Mouse (Mus musculus) embryonic facial prominence, embryonic 11.5 days (tissue): ENCODE results near the gene Prss58. TPM values are rescaled to one million over a fixed set of nuclear protein-coding genes. Genes with fewer than 3 reads are reported as not detected.

Source experiments
- ATAC-seq: fragments of 200-750 bp; cut with Nextera tagmentation; replicated peaks from 2 replicates; pipeline ENCODE4 v1.8.0; 2017; ENCODE audit warnings: low read depth; ENCODE audit not compliant: insufficient number of reproducible peaks, low FRiP score, low TSS enrichment
- DNase-seq: peaks from one replicate; pipeline ENCODE4 v3.0.0-alpha.2; 2015; ENCODE audit warnings: low spot score
- H3K27ac ChIP-seq: fragments of 300-500 bp; sonication (generic); replicated peaks from 2 replicates; pipeline ENCODE4 v1.5.1; 2014; ENCODE audit warnings: mild to moderate bottlenecking, low read depth, low read length, control low read depth
- H3K27me3 ChIP-seq: fragments of 300-500 bp; sonication (generic); 2 replicates; pipeline ENCODE4 v1.6.1; 2014; ENCODE audit warnings: mild to moderate bottlenecking, low read length, moderate library complexity, mixed read lengths; ENCODE audit not compliant: control insufficient read depth, insufficient read depth
- H3K36me3 ChIP-seq: fragments of 300-500 bp; sonication (generic); replicated peaks from 2 replicates; pipeline ENCODE4 v1.6.1; 2014; ENCODE audit warnings: low read depth, mild to moderate bottlenecking, low read length, moderate library complexity, mixed read lengths; ENCODE audit not compliant: control insufficient read depth, insufficient read depth
- H3K4me1 ChIP-seq: fragments of 300-500 bp; sonication (generic); 2 replicates; pipeline ENCODE4 v1.6.1; 2014; ENCODE audit warnings: low read length, mixed read lengths; ENCODE audit not compliant: control insufficient read depth, insufficient read depth
- H3K4me2 ChIP-seq: fragments of 300-500 bp; sonication (generic); 2 replicates; pipeline ENCODE4 v1.6.1; 2014; ENCODE audit warnings: low read depth, mild to moderate bottlenecking, control low read depth, low read length, moderate library complexity
- H3K4me3 ChIP-seq: fragments of 300-500 bp; sonication (generic); 2 replicates; pipeline ENCODE4 v1.5.1; 2014; ENCODE audit warnings: low read depth, low read length, control low read depth
- H3K9ac ChIP-seq: fragments of 300-500 bp; sonication (generic); replicated peaks from 2 replicates; pipeline ENCODE4 v1.6.1; 2014; ENCODE audit warnings: mild to moderate bottlenecking, control low read depth, low read length
- H3K9me3 ChIP-seq: fragments of 300-500 bp; sonication (generic); replicated peaks from 2 replicates; pipeline ENCODE4 v1.6.1; 2016; ENCODE audit warnings: mild to moderate bottlenecking, low read length, inconsistent platforms, mixed read lengths; ENCODE audit not compliant: control insufficient read depth
- polyA plus RNA-seq: library from polyadenylated mRNA; unstranded; fragments of >200 nt; fragmentation: Nextera tagmentation; extraction: Ambion mirVana; gene quantifications from 2 replicates; pipeline ENCODE4 v1.2.1, GENCODE M21; 2014

Gene Prss58
- polyA plus RNA-seq, 1 experiment from 2014 or later: not detected

DNA sequence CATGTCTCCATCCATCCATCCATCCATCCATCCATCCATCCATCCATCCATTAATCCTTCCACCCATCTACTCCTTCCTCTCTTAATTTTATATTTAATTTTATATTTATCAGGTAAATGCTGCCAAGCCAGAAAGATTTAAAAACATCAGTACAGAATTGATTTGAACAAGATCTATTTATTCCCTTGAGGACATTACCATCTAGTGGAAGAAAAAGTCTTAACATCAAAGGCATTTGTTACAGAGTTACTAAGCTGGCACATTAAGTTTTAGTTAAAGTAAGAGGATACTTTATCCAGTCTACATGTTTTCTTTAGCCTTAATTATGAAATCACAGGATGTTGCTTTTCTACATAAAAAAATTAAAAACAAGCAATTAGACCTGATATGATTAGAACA lies 54.9 kb downstream of the Prss58 start:
- ATAC-seq (no peak), DNase-seq (no peak)
- no peak overlapping the region for H3K4me3 ChIP-seq
- H3K4me2 ChIP-seq: no peak overlapping the region
- H3K9ac ChIP-seq: no peak overlapping the region
- no peaks in the 10 kb centered on the region for H3K9me3 ChIP-seq
- no peaks in the 10 kb centered on the region for H3K27me3 ChIP-seq
- no peaks in the 10 kb centered on the region for H3K4me1 ChIP-seq
- H3K27ac ChIP-seq: no peak overlapping the region
- H3K36me3 ChIP-seq: no peaks in the 10 kb centered on the region

Other genes starting within 250 kb of the Prss58 start
- not detected in 2 replicates for gene Moxd2, start 12.9 kb downstream of the Prss58 start, polyA plus RNA-seq
- not detected in 2 replicates for gene 1700074P13Rik, start 40.2 kb upstream of the Prss58 start, polyA plus RNA-seq
- not detected in 2 replicates for gene Gm4744, start 51.5 kb upstream of the Prss58 start, polyA plus RNA-seq
- not detected in 2 replicates for gene 1810009J06Rik, start 64.4 kb upstream of the Prss58 start, polyA plus RNA-seq
- not detected in 2 replicates for gene Gm2663, start 99.1 kb upstream of the Prss58 start, polyA plus RNA-seq
- gene 2210010C04Rik, start 135.1 kb upstream of the Prss58 start, polyA plus RNA-seq: not detected in 2 replicates